8 mouse cellular contexts compared by ENCODE assay signal in the genomic region with DNA sequence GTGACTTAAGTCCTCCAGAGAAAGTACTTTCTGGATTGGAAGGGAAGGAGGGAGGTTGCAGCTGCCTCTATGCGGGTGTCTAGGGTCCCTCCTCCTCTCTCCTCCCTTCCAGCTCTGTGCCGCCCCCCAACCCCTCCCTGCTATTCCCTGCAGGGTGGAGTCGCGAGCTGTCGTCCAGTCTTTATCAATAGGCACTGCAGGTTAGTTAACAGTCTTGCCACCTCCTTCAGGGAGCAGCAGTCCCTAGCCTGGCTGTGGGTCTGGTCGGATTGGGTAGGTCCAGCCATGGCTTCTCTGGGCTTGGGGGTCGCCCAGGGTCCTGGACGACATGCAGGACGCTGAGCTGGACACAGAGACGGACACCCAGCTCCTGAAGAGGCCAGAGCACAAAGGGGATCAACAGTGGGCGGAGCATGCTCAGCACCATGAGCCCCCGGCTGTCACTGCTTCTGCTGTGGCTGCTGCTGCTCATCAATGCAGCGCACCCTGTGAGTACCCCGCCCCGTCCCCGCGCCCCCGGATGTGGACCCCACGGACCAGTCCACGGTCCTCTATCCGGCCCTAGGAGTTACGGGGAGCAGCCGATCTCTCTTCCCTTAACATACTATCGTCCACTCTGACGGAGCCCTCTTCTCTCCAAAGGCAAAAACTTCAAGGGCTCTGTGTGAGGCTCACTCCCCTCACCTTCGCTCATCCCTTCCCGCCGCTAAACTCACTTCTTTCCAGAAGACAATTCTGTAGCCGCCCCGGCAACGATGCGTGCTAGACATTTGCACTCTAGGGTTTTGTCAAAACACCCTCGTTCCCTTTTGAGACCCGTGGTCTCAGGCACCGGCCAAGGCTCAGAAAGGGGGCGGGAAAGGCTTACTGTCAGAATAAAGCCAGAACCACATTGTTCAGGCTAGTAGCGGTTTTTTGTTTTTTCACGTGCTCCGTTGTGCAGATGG. TPM values are rescaled to one million over a fixed set of nuclear protein-coding genes. Genes with fewer than 3 reads are reported as not detected.
DNase-seq lines count a peak whose midpoint lies in the region; ATAC-seq and TF ChIP-seq lines count a peak whose summit lies in the region.

Gene Sctr (plus strand): TSS at position 51 of the 947 bp plus-strand sequence.

- intact Hi-C loops in left cerebral cortex, adult 2 months (cut with DNase I) = no loop called here
- intact Hi-C loops in left cerebral cortex, postnatal 25 days (cut with DNase I) = no loop called here

- peaks cover 12% of the 10 kb centered on the region; the same call in 1 of the 2 replicates for H3K27me3 ChIP-seq in embryonic facial prominence, embryonic 11.5 days (ENCODE audit: control insufficient read depth, insufficient read depth, low read length)
- peaks cover 12% of the 10 kb centered on the region; the same call in 1 of the 2 replicates for H3K27me3 ChIP-seq in intestine, postnatal 0 days (replicated peaks; ENCODE audit: control insufficient read depth, insufficient read depth, low read length)
- H3K27me3 ChIP-seq in neural tube, embryonic 14.5 days (ENCODE audit: control insufficient read depth, insufficient read depth, low read length) = no peaks in the 10 kb centered on the region; the same call in 1 of the 2 replicates

- peak; percentile 67 for ATAC-seq in embryonic facial prominence, embryonic 11.5 days (replicated peaks; ENCODE audit: insufficient number of reproducible peaks, low FRiP score, low TSS enrichment, low read depth)
- no peak for ATAC-seq in intestine, postnatal 0 days
- ATAC-seq in neural tube, embryonic 14.5 days (ENCODE audit: low read depth) = peak; percentile 78
- no peak for ATAC-seq in activated CD4-positive, CD25-positive, alpha-beta regulatory T cell, adult 4 months

- H3K4me3 ChIP-seq in left cerebral cortex, adult 2 months = peak within 1 kb of the TSS; percentile 16
- H3K4me3 ChIP-seq in embryonic facial prominence, embryonic 11.5 days (ENCODE audit: low read depth, low read length) = peak within 1 kb of the TSS; percentile 38
- peak within 1 kb of the TSS; percentile 28 for H3K4me3 ChIP-seq in intestine, postnatal 0 days (ENCODE audit: low read depth, low read length)
- H3K4me3 ChIP-seq in neural tube, embryonic 14.5 days (ENCODE audit: low read depth, low read length) = peak within 1 kb of the TSS; percentile 33

- TF ChIP-seq CTCF in left cerebral cortex, adult 2 months (IDR thresholded peaks at IDR 0.05) = no peak
- no peak for TF ChIP-seq CTCF in intestine, postnatal 0 days (IDR thresholded peaks at IDR 0.05; ENCODE audit: low read depth)

- H3K4me2 ChIP-seq in embryonic facial prominence, embryonic 11.5 days (ENCODE audit: low read depth, low read length) = peak within 1 kb of the TSS; percentile 81
- H3K4me2 ChIP-seq in intestine, postnatal 0 days (replicated peaks; ENCODE audit: low read depth) = peak within 1 kb of the TSS; percentile 60
- peak within 1 kb of the TSS; percentile 82 for H3K4me2 ChIP-seq in neural tube, embryonic 14.5 days (ENCODE audit: low read depth, low read length)

- peak within 1 kb of the TSS; percentile 58 for H3K9ac ChIP-seq in embryonic facial prominence, embryonic 11.5 days (replicated peaks; ENCODE audit: low read length)
- H3K9ac ChIP-seq in intestine, postnatal 0 days (ENCODE audit: low read depth, low read length) = no peak within 1 kb of the TSS
- peak within 1 kb of the TSS; percentile 43; the same call in 1 of the 2 replicates for H3K9ac ChIP-seq in neural tube, embryonic 14.5 days (replicated peaks; ENCODE audit: low read depth, low read length)

- no peak within 1 kb of the TSS for H3K27ac ChIP-seq in left cerebral cortex, adult 2 months
- no peak within 1 kb of the TSS for H3K27ac ChIP-seq in embryonic facial prominence, embryonic 11.5 days (replicated peaks; ENCODE audit: low read depth, low read length)
- H3K27ac ChIP-seq in intestine, postnatal 0 days (ENCODE audit: low read depth, low read length) = no peak within 1 kb of the TSS
- H3K27ac ChIP-seq in neural tube, embryonic 14.5 days (ENCODE audit: low read depth, low read length) = no peak within 1 kb of the TSS

- 1% methylated on average over 39 of the region's 39 CpGs for WGBS in embryonic facial prominence, embryonic 11.5 days
- 3% methylated on average over 39 of the region's 39 CpGs for WGBS in intestine, postnatal 0 days
- under 1% methylated on average over 38 of the region's 39 CpGs for WGBS in neural tube, embryonic 14.5 days

- DNase-seq in left cerebral cortex, adult 2 months (ENCODE audit: extremely low spot score in 1 of 2, low spot score in 2 of 2) = no peak
- DNase-seq in left cerebral cortex, postnatal 25 days (ENCODE audit: low spot score in 2 of 2) = no peak
- DNase-seq in embryonic facial prominence, embryonic 11.5 days (ENCODE audit: low spot score) = peak; percentile 31
- no peak for DNase-seq in layer of hippocampus, adult 9-11 months
- no peak for DNase-seq in urinary bladder, adult 2 months (ENCODE audit: low spot score)

- no peaks in the 10 kb centered on the region for H3K9me3 ChIP-seq in embryonic facial prominence, embryonic 11.5 days (replicated peaks; ENCODE audit: control insufficient read depth, low read length)
- H3K9me3 ChIP-seq in intestine, postnatal 0 days (ENCODE audit: control insufficient read depth) = no peaks in the 10 kb centered on the region
- no peaks in the 10 kb centered on the region for H3K9me3 ChIP-seq in neural tube, embryonic 14.5 days (ENCODE audit: control insufficient read depth, low read length)

- H3K36me3 ChIP-seq in embryonic facial prominence, embryonic 11.5 days (replicated peaks; ENCODE audit: control insufficient read depth, insufficient read depth, low read depth, low read length) = no peaks in the 10 kb centered on the region
- no peaks in the 10 kb centered on the region for H3K36me3 ChIP-seq in intestine, postnatal 0 days (ENCODE audit: control insufficient read depth, insufficient read depth)
- H3K36me3 ChIP-seq in neural tube, embryonic 14.5 days (ENCODE audit: control insufficient read depth, insufficient read depth, low read length) = no peaks in the 10 kb centered on the region

- peaks cover 2% of the 10 kb centered on the region; the same call in 1 of the 2 replicates for H3K4me1 ChIP-seq in embryonic facial prominence, embryonic 11.5 days (ENCODE audit: control insufficient read depth, insufficient read depth, low read length)
- H3K4me1 ChIP-seq in intestine, postnatal 0 days (replicated peaks; ENCODE audit: control insufficient read depth, insufficient read depth, low read length) = no peaks in the 10 kb centered on the region; the same call in 1 of the 2 replicates
- peaks cover 4% of the 10 kb centered on the region; the same call in 1 of the 2 replicates for H3K4me1 ChIP-seq in neural tube, embryonic 14.5 days (ENCODE audit: control insufficient read depth, insufficient read depth, low read length)

RNA-seq across cellular contexts. Expression of gene Sctr, which starts in this region (rescaled TPM):
- under 1 TPM; 0.43 to 0.77 TPM for total RNA-seq in left cerebral cortex, adult 2 months (2021)
- under 1 TPM; 0.53 to 0.62 TPM for total RNA-seq in left cerebral cortex, postnatal 25 days (2021)
- not detected in 2 replicates for polyA plus RNA-seq in embryonic facial prominence, embryonic 11.5 days (2014; fragmentation: Nextera tagmentation; extraction: Ambion mirVana)
- 0.98 and 0.99 TPM in 2 replicates for polyA plus RNA-seq in intestine, postnatal 0 days (2015; fragmentation: Nextera tagmentation; extraction: Ambion mirVana)
- polyA plus RNA-seq in neural tube, embryonic 14.5 days (2014; fragmentation: Nextera tagmentation; extraction: Ambion mirVana) = 0.66 and 0.77 TPM in 2 replicates
- under 1 TPM in 1 of 2 experiments, not detected in 1; 0.23 TPM for polyA plus RNA-seq in activated CD4-positive, CD25-positive, alpha-beta regulatory T cell, adult 4 months (2017; shearing (Covaris generic))
- 0.22 and 0.25 TPM in 2 replicates for polyA plus RNA-seq in urinary bladder, adult 2 months (2012; rRNA removed)

Comparison
In these comparisons a context has a peak if more than half of its experiments do, and no peak if none do; other contexts are left out.
1. Peak in DNase-seq, ATAC-seq, H3K4me3 ChIP-seq, H3K9ac ChIP-seq and H3K4me2 ChIP-seq in embryonic facial prominence, embryonic 11.5 days; RNA of the gene not detected or under 1 TPM.
2. Peak in ATAC-seq, H3K4me3 ChIP-seq, H3K9ac ChIP-seq and H3K4me2 ChIP-seq in neural tube, embryonic 14.5 days; RNA of the gene not detected or under 1 TPM.